Mouse (Mus musculus) heart, postnatal 0 days (tissue): ENCODE results near the gene Pik3r6. TPM values are rescaled to one million over a fixed set of nuclear protein-coding genes. Genes with fewer than 3 reads are reported as not detected.

Experiments used
- ATAC-seq: fragments of 200-750 bp; cut with Nextera tagmentation; 2 replicates; pipeline ENCODE4 v1.8.0; 2017; ENCODE audit warnings: low read depth, moderate number of reproducible peaks, moderate library complexity; ENCODE audit not compliant: insufficient read depth
- DNase-seq: peaks from one replicate; pipeline ENCODE4 v3.0.0-alpha.2; 2016; ENCODE audit warnings: low spot score
- H3K27ac ChIP-seq: fragments of 300-500 bp; sonication (generic); 2 replicates; pipeline ENCODE4 v1.5.1; 2014; ENCODE audit warnings: low read depth, mild to moderate bottlenecking
- H3K27me3 ChIP-seq: fragments of 300-500 bp; sonication (generic); 2 replicates; pipeline ENCODE4 v1.6.1; 2014; ENCODE audit warnings: low read length, mixed read lengths; ENCODE audit not compliant: control insufficient read depth, insufficient read depth
- H3K36me3 ChIP-seq: fragments of 300-500 bp; sonication (generic); replicated peaks from 2 replicates; pipeline ENCODE4 v1.6.1; 2014; ENCODE audit warnings: low read length, mixed read lengths; ENCODE audit not compliant: control insufficient read depth, insufficient read depth
- H3K4me1 ChIP-seq: fragments of 300-500 bp; sonication (generic); 2 replicates; pipeline ENCODE4 v1.6.1; 2014; ENCODE audit warnings: antibody characterized with exemption; ENCODE audit not compliant: control insufficient read depth, insufficient read depth
- H3K4me2 ChIP-seq: fragments of 300-500 bp; sonication (generic); 2 replicates; pipeline ENCODE4 v1.6.1; 2014; ENCODE audit warnings: low read depth, mild to moderate bottlenecking, low read length, moderate library complexity
- H3K4me3 ChIP-seq: fragments of 300-500 bp; sonication (generic); 2 replicates; pipeline ENCODE4 v1.5.1; 2014; ENCODE audit warnings: low read depth, low read length
- H3K9ac ChIP-seq: fragments of 300-500 bp; sonication (generic); replicated peaks from 2 replicates; pipeline ENCODE4 v1.6.1; 2014; ENCODE audit warnings: low read depth, low read length, mixed read lengths
- H3K9me3 ChIP-seq: fragments of 300-500 bp; sonication (generic); replicated peaks from 2 replicates; pipeline ENCODE4 v1.6.1; 2016; ENCODE audit warnings: low read length; ENCODE audit not compliant: control insufficient read depth
- CTCF ChIP-seq: IDR thresholded peaks from 2 replicates; pipeline ENCODE4 v1.5.1; 2016; ENCODE audit warnings: antibody characterized with exemption, control low read depth, low read depth
- EP300 ChIP-seq: IDR thresholded peaks from 2 replicates; pipeline ENCODE4 v1.6.1; 2016; ENCODE audit warnings: antibody characterized with exemption, low read depth
- WGBS: fragments of 180-500 bp; shearing (Covaris S2); extraction: QIAGEN DNeasy Blood & Tissue Kit; methylation state at CpG from one replicate; pipeline ENCODE4 v1.1.7; 2014; 5-methylcytosine and 5-hydroxymethylcytosine counted together
- polyA plus RNA-seq: library from polyadenylated mRNA; unstranded; fragments of >200 nt; fragmentation: Nextera tagmentation; extraction: Ambion mirVana; gene quantifications from 2 replicates; pipeline ENCODE4 v1.2.1, GENCODE M21; 2015
- total RNA-seq: library from RNA; depleted of rRNA; stranded (reverse); fragments of >200 nt; gene quantifications from 2 replicates; pipeline ENCODE4 v1.2.3, GENCODE M21; 2014; ENCODE audit warnings: low replicate concordance

Pik3r6 gene
- total and polyA plus RNA-seq, 2 experiments from 2014 or later: 5.0 to 8.8 TPM

DNA sequence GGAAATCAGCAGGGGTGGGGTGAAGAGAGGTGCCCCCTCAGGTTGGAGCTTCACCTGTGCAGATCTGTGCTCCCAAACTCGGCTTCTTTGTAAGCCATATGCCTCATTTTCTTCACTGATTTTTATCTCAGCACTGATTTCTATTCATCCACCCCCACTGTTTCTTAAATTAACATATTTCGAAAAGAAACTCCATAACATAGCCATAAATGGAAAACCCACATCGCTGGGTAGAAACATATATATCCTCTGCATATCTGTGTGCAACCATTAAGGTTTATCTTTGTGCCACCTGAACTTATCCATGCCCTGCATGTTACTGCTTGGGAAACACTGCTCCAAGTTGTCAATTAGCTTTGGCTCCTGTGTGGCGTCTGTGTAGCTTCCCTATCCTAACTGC lies 23.6 kb downstream of the Pik3r6 start:
- DNase-seq (no peak), ATAC-seq (no peak)
- H3K4me3 ChIP-seq: no peak overlapping the region
- H3K9ac ChIP-seq: no peak overlapping the region
- H3K4me1 ChIP-seq: no peaks in the 10 kb centered on the region
- no peaks in the 10 kb centered on the region for H3K9me3 ChIP-seq
- no peaks in the 10 kb centered on the region for H3K36me3 ChIP-seq
- TF ChIP-seq CTCF: no peak
- no peak for TF ChIP-seq EP300
- H3K27me3 ChIP-seq: no peaks in the 10 kb centered on the region
- WGBS: 73% methylated on average over 4 of the region's 4 CpGs
- no peak overlapping the region for H3K27ac ChIP-seq
- no peak overlapping the region for H3K4me2 ChIP-seq

DNA sequence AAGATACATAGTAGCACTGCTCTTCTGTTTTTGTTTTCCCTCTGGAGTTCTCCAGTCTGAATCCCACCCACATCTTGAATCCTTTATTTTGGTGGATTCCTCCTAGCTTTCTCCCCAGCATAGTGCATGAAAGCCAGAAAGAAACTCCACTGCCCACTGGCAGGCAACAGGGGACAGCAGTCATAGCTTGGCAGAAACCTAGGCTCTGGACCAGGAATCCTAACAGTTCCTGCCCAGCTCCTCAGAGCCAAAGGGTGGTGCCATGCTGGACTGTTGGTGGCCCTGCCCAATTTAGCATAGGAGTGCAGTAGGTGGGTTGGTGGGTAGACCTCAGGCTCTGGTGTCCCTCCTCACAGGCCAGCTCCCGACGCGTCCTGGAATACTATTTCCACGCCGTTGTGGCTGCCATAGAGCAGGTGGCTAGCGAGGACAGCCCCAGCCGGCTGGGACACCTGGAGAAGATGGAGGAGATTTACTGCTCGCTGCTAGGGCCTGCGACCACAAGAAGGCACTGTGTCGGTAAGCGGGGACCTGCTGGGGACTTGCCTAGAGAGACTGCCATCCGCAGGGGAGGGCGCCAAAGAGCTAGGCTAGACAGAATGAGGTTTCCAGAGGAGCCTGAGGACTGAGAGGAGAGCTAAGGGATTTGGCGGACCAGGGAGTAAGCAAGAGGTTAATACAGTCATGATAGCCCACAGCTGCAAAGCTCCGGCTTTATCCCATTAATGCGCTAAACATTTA lies 28.4 kb downstream of the Pik3r6 start:
- DNase-seq: peak; percentile 73
- Histone ChIP-seq H3K4me1 (no peaks in the 10 kb centered on the region), H3K4me2 (no peak overlapping the region), H3K4me3 (no peak overlapping the region), H3K9me3 (no peaks in the 10 kb centered on the region), H3K27me3 (no peaks in the 10 kb centered on the region), H3K27ac (no peak overlapping the region), H3K36me3 (0 out of 2 replicates have a peak, but pooled peaks cover 4% of the 10 kb centered on the region), H3K9ac (no peak overlapping the region)
- TF ChIP-seq CTCF (peak; percentile 71), EP300 (no peak)
- WGBS: 33% methylated on average over 16 of the region's 16 CpGs
- peak; percentile 72 for ATAC-seq

- no peak for TF ChIP-seq CTCF
- TF ChIP-seq EP300: no peak
- Histone ChIP-seq H3K9ac (no peak overlapping the region), H3K27me3 (no peaks in the 10 kb centered on the region), H3K36me3 (0 out of 2 replicates have a peak, but pooled peaks cover 4% of the 10 kb centered on the region), H3K9me3 (no peaks in the 10 kb centered on the region), H3K27ac (no peak overlapping the region), H3K4me1 (no peaks in the 10 kb centered on the region), H3K4me2 (no peak overlapping the region), H3K4me3 (no peak overlapping the region)
- DNase-seq (no peak), ATAC-seq (no peak)
- 36% methylated on average over 11 of the region's 11 CpGs for WGBS
Measured at GRCm38 (mm10) chr11:68531941-68532535, 29.2 kb downstream of the Pik3r6 start.

DNA sequence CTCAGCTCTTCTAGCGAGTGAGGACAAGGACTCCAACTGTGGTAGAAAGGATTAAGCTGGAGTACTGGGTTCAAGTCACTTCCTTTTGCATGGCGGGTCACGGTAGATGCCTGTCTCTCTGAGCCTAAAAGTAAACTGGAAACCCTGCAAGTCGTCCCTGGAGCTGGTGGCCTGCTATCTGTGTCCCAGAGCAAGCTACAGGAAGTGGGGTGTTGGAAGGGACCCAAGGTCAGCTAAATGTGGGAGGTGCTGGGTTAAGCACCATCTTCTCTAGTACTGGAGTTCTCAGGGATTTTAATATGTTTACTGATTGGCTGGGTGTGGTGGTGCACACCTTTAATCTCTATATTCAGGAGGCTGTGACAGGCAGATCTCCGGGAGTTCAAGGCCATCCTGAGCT lies 30.0 kb downstream of the Pik3r6 start:
- Histone ChIP-seq H3K27ac (no peak overlapping the region), H3K36me3 (0 out of 2 replicates have a peak, but pooled peaks cover 4% of the 10 kb centered on the region), H3K9me3 (no peaks in the 10 kb centered on the region), H3K4me2 (no peak overlapping the region), H3K4me1 (no peaks in the 10 kb centered on the region), H3K9ac (no peak overlapping the region), H3K4me3 (no peak overlapping the region), H3K27me3 (no peaks in the 10 kb centered on the region)
- ATAC-seq: no peak
- no peak for DNase-seq
- TF ChIP-seq CTCF: no peak
- TF ChIP-seq EP300: no peak
- 56% methylated on average over 5 of the region's 5 CpGs for WGBS

DNA sequence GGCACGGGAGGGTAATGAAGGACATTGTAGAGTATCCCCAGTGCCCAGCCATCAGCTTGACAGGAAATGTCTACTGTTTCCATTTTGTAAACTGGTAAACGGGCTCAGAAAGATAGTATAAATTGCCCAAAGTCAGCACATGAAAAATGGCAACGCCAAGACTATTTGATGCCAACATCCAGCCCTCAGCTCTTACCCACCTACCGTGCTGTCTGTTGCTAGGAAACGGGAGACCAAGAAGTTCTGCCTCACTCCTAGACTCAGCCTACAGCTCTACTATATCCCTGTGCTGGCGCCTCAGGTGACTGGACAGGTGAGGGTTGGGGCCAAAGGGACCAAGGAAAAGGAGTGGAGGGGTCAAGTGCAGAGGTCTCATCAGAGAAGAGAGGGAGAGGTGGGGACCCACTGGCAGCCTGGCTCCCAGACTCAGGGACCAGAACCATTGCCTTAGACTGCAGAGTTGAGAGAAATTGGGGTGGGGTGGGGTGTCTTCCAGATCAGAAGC lies 31.2 kb downstream of the Pik3r6 start:
- no peak overlapping the region for H3K9ac ChIP-seq
- H3K27ac ChIP-seq: no peak overlapping the region
- no peaks in the 10 kb centered on the region for H3K9me3 ChIP-seq
- 0 out of 2 replicates have a peak, but pooled peaks cover 4% of the 10 kb centered on the region for H3K36me3 ChIP-seq
- no peaks in the 10 kb centered on the region for H3K27me3 ChIP-seq
- no peak overlapping the region for H3K4me3 ChIP-seq
- TF ChIP-seq EP300: no peak
- no peak for TF ChIP-seq CTCF
- WGBS: 86% methylated on average over 6 of the region's 6 CpGs
- DNase-seq: no peak
- no peak for ATAC-seq
- H3K4me1 ChIP-seq: no peaks in the 10 kb centered on the region
- no peak overlapping the region for H3K4me2 ChIP-seq
